Mouse (Mus musculus): Measurements from ENCODE around the gene Slc5a6.

- TF ChIP-seq GATA1 (IDR thresholded peaks at IDR 0.05; ENCODE audit: low read length), result no peak
- TF ChIP-seq TAL1 (IDR thresholded peaks at IDR 0.05; ENCODE audit: low read length), result no peak
These were observed 5.8 kb upstream of the Slc5a6 start, which contains the start of gene Cad for GRCm38 (mm10) chr5:31054261-31055215.
